Mouse (Mus musculus) left cerebral cortex, postnatal 4 days (tissue): Measurements from ENCODE around the gene Lbhd1. TPM values are rescaled to one million over a fixed set of nuclear protein-coding genes. Genes with fewer than 3 reads are reported as not detected.
"Not testable (repeated sequence)": the region's sequence is repeated elsewhere in the genome, so short reads cannot be mapped to it uniquely, and the experiment has no call there.

ENCODE experiments used
- DNase-seq: peaks from one replicate; pipeline ENCODE4 v3.0.0-alpha.2; 2022
- intact Hi-C: fragments of 180-260 bp; cut with DNase I; formaldehyde crosslinking; loops from one replicate; pipeline ENCODE4 v1.15.1; 2025
- total RNA-seq, 2 experiments: library from RNA; stranded (reverse); gene quantifications; 2 replicates each; pipeline ENCODE4 v1.2.3; 2021

Gene Lbhd1
- total RNA-seq, result 1 to 10 TPM; 4.6 to 8.6 TPM

DNA sequence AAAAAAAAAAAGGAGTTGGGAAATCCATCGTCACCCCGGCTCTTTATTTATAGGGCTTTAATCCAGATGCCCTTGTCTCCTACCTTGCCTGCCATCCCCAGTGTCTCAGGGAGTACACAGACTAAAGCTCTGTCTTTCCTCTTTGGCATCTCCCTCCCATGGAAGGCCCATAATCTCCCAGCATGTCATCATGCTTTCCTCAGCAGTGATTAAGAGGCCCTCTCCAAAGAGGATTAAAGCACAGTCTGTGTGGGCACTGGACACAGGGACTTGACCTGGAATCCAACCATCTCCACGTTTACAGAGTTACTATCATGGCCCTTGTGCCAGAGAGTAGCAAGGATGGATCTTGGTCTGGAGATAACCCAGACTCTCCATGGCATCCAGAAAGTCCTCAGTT, at the start of gene Lbhd1, which contains the start of gene Gm49403:
Lbhd1 (plus strand) TSS at position 117 of the 400 bp plus-strand sequence.
Gm49403 (plus strand) TSS at position 315 of the 400 bp plus-strand sequence.
- intact Hi-C loops, result no loop called here
- no peak for DNase-seq

DNA sequence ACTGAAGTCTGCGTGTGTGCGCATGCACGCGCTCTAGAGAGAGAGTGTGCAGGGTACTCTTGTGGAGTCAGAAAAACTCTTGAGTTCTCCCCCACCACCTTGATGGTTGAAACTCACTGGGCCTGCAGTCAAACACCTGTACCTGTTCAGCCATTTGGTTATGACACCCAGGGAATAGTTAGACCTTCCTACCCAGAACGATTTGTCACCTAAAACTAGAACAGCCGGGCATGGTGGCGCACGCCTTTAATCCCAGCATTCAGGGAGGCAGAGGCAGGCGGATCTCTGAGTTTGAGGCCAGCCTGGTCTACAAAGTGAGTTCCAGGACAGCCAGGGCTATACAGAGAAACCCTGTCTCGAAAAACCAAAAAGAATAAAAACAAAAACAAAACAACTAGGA, 47.2 kb upstream of the Lbhd1 start:
- not testable (repeated sequence) for DNase-seq
- intact Hi-C loops, result loop anchor here (10.0 kb wide), 1 partner anchor 108 kb away; the partner anchor contains the start of gene Mta2

DNA sequence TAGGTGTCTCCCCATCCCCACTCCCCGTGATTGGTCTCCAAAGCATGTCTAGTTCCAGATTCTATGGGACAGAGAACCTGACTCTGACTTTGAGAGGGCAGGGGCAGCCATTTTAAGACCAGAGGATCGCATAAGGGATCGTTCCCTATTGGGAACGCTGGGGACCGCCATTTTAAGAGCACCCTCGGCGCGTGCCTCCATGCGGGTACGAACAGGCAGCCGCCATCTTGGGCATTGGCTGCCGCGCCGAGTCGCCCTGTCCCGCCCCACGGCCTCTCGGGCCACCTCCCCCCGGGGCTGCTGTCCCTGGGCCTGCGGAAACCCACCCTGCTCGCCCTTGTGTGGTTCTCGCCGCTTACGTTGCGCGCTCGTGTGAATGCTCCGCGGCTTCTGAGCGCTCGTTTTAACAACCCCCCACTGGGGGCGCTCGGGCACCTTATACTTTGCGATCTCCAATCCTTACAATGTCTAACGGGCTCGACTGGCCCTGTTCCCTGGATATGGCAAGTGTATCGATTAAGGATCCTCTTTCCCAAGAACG, 46.2 kb upstream of the Lbhd1 start, which contains the start of gene Bscl2:
Bscl2 (plus strand) TSS at position 217 of the 541 bp plus-strand sequence.
- intact Hi-C loops, result loop anchor here (10.0 kb wide), 1 partner anchor 107 kb away; the partner anchor contains the start of gene Mta2

DNA sequence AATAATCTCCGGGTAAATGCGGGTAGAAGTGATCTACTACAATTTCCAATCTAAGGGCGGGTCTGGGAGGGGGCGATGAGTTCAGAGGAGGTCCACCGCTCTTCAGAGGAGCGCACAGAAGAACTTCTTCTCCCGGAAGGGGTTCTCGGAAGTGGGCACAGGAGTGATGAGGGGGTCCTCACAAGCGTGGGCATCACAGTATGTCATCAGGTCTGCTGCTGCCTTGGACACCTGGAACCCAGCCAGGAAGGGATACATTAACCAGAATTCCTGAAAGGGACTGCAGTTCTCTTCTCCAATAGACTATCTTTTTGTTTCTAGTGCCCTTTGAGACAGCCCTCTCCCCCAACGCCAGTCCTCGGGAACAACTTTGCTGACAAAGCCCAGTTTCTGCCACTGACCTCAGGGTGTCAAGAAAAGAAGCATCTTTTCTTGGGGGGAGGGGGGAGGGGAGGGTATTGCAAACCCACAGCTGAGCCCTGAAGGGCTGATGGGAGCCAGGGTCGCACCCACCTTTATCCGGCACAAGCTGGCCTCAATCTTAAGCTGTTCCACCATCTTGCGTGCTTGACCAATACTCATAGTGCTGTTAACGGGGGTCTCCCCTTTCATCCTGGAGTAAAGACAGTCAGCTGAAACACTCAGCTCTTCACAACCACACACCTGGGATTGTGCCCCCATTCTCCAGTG, 45.3 kb upstream of the Lbhd1 start:
- DNase-seq, result peak; percentile 61

More for the DNA sequence above, 46.2 kb upstream of the Lbhd1 start, which contains the start of gene Bscl2:
- DNase-seq, result peak; percentile 89

DNA sequence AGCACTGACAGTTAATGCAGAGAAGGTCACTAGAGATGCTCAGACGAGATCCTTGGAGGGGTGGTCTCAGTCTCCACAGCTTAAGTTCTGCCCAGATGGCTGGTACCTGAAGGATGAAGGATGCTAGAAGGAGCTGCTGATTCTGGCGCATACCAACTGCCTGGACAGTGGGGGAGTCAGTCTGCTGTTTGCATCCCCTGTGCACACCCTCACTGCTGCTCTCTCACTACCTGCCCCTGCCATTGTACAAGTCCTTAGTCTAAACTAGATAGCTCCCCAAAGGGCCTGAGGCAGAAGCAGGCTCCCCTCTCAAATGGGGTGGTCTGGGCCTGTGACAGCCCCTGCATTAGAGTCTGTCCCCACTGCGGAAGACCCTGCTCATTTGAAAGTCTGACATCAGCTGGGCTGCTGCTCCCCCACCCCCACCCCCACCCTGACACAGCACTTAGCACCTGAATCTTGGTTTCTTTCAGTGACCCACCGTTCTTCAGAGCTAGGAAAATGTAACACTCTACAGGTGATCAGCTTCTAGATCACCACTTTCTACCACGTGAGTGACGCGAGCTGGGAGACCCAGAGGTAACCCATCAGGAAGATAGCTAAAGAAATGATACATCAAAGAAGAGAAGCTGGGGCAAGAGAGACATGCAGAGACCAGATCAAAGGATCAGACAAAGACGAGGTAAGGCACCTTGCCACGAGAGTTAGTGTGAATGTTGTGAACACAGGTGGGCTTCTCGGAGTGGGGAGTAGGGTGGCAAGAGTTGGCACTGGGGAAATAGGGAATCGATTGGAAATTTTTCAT, 44.2 kb upstream of the Lbhd1 start, which contains the start of gene Gng3:
Gng3 (minus strand) TSS at position 92 of the 805 bp plus-strand sequence.
- intact Hi-C loops, result loop anchor here (10.0 kb wide), 1 partner anchor 105 kb away; the partner anchor contains the start of gene Mta2
- peak; percentile 87 for DNase-seq

More for the DNA sequence above, 45.3 kb upstream of the Lbhd1 start:
- intact Hi-C loops, result loop anchor here (10.0 kb wide), 1 partner anchor 107 kb away; the partner anchor contains the start of gene Mta2

DNA sequence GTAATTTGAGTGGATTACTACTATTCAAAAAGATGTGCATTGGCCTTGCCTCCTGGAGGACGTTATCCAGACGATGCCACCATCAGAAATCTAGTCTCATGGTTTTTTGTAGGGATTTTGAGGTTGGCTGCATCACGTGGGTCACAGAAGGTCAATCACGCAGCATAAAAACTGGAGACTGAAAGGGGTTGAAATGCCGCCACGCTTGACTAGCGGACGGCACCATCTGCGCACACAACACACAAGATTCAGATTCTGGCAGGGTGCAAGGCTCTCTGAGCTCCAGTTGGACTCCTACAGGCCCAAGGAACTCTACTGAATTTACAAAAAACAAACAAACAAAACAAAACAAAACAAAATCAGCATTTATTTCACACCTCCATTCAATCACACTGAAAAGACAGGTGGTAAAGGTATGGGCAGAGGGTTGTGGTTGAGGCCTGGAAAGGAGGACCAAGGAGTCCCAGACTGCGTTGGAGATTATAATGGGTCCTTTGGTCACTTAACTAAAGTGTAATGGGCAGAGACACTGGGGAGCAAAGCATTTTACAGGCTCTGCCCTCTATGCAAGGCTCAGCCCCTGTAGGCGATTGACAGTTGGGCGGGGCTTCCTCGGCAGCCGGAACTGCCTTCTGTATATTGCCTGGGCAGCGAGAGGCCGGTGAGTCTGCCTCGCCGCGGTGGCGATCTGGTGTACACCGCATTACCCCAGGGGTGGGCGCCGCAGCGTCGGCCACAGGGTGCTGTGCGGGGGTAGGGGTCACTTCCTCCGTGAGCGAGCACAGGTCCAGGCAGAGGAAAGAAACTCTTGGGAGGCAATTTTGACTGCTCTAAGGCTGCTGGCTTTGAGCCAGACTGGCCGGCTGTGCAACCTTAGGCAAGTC, 43.4 kb upstream of the Lbhd1 start:
- DNase-seq, result peak; percentile 73
- intact Hi-C loops, result loop anchor here (10.0 kb wide), 1 partner anchor 105 kb away; the partner anchor contains the start of gene Mta2

DNA sequence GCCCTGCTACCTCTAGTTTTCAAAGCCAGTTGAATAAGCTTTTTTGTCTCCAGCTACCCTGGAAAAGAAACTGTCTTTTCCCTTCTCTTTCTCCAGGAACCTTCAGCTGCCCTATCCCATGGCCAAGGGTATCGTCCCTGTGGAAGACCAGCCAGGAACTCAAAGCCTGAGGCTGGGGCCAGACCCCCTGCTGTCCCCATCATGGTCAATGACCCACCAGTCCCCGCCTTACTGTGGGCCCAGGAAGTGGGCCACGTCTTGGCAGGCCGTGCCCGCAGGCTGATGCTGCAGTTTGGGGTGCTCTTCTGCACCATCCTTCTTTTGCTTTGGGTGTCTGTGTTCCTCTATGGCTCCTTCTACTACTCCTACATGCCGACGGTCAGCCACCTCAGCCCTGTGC, 42.5 kb upstream of the Lbhd1 start:
- intact Hi-C loops, result no loop called here

DNA sequence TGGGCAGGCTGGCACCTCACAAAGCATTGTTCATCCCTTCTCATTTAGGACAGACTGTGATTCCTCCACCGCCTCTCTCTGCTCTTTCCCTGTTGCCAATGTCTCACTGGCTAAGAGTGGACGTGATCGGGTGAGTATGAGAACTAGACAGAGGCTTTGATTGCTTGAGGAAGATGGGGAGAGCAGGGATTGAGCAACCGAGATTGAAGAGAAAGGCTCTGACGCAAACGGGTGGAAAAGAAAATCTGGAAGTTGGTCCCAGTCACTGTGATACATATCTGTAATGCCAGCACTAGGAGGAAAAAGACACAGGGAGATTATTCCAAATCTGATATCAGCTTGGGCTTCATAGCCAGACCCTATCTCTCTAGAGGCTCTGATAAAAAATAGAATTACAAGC, 40.6 kb upstream of the Lbhd1 start:
- intact Hi-C loops, result no loop called here
- no peak for DNase-seq

More for the DNA sequence above, 42.5 kb upstream of the Lbhd1 start:
- peak; percentile 25 for DNase-seq

DNA sequence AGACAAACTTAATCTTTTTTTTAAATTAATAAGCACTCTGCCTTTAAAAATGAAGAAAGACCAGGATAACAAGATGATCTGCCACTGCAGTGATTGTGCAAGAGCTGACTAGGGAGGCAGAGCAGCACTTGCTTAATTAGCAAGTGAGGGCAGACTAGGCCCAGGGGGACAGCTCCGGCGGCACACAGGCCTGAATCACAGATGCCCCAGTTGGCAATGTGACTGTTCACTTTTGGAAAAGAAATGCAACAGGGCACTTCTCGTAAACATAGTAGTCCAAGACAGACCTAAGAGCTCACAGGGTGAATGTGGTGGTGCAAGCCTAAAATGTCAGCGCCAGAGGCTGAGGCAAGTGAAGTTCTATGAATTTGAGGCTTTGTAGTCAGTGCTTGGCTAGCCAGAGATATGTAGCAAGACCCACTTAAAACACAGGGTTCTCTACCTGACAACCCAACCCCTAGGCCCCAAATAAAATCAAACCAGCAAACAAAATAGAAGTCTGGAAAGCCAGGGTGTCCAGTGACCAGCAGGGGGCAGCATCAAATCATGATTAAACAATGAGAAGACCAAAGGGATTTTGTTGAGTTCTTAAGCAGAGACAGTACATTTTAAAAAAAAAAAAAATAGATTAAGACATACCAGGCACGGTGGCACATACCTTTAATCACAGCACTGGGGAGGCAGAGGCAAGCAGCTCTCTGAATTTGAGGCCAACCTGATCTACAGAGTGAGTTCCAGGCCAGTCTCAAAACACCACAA, 39.0 kb upstream of the Lbhd1 start:
- intact Hi-C loops, result no loop called here

DNA sequence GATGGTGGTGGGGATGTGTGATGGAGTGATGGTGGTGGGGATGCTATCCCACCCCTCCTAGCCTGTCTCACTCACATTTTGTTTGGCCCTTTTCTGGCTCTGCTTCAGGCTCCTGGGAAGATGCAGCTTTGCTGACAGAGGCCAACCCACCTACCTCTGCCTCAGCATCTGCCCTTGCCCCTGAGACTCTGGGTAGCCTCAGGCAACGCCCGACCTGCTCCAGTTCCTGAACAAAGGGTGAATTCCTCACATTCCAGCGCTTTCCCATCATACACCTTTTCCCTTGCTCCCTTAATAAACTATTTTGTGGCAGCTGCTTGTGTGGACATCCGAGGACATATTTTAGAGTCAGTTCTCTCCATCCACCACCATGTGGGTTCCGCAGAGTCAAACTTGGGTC, 35.2 kb upstream of the Lbhd1 start:
- no peak for DNase-seq
- intact Hi-C loops, result no loop called here

More for the DNA sequence above, 39.0 kb upstream of the Lbhd1 start:
- DNase-seq, result peak; percentile 80

DNA sequence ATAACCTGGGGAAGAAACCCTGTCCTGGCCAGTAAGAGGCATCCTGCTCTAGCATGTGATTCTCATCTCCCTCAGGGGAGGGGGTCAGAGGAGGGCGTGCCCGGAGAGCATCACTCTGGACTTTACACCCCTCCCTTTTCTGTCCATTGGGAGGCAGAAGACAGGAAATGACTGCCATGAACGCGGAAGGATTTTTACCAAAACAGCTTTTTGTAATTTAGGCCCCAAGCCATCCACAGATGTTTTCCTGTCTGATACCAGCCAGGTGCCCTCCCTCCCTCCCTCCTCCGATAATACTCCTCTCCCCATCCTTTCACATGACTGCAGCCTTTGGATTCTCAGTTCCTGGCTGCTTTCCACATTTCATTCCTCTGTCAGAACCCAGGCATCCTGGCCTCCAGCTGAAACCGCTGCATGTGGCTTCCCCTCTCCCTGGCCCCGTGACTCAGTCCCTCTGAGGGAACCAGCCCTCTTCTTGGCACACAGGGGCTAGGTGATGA, 33.1 kb upstream of the Lbhd1 start, which contains the start of gene Lrrn4cl:
Lrrn4cl (plus strand) TSS at position 367 of the 500 bp plus-strand sequence.
- peak; percentile 30 for DNase-seq
- intact Hi-C loops, result no loop called here

DNA sequence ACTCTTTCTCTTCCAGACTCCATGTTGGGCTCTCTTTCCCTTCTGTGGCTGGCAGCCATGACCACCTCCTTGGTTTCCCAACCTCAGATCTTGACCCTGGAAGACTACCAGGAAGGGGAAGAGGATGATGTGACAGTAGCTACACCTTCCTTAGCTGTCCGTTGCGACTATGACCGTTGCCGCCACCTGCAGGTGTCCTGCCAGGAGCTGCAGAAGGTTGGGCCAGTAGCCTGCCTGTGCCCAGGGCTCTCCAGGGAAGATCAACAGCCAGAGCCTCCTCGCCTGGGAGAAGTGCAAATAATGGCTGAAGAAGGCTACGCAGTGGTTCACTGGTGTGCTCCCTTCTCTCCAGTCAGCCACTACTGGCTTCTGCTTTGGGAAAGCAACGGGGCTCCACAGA, 31.9 kb upstream of the Lbhd1 start:
- intact Hi-C loops, result no loop called here
- no peak for DNase-seq

DNA sequence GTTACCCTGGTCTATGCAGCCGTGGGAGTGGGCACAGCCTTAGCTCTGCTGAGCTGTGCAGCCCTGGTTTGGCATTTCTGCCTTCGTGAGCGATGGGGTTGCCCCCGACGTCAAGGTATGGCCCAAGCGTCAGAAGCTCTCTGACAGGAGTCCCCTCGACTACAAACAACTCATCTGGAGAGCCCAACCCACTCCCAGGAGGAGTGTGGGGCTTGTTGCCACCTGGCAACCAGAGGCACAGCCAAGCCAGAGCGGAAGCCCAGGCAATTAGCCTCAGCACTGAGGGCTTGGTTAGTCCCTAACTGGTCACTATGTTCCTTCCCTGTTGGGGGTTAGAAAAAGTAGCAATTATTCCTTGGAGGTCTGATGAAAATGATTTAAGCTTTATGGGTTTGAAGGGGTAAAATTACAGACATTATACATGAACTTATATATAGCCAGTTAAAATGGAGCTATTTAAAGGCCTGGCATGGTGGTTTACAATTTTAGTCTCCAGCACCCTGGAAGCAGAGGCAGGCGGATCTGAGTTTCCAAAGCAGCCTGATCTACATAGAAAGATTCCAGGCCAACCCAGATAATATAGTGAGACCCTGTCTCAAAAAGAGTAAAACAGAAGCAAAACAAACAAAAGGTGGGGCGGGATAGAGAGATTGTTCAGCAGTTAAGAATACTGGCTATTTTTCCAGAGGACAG, 31.1 kb upstream of the Lbhd1 start:
- no peak for DNase-seq
- intact Hi-C loops, result no loop called here

DNA sequence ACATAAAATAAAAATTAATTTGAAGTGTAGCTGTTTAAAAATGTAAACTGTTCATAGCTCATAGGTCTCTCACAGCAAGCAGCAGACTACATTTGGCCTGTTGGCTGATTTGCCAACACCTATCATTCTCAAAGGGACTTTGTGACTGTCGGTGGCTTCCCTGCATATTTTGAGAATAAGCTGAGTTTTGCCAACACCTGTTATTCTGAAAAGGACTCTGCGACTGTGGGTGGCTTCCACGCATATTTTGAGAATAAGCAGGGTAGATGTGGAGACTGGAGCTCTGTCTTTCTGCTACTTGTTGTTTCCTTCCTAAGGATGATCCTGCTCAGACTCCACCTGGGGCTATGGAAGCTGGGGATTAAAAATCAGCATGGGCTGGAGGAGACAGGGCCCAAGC, 30.4 kb upstream of the Lbhd1 start:
- no peak for DNase-seq
- intact Hi-C loops, result no loop called here

DNA sequence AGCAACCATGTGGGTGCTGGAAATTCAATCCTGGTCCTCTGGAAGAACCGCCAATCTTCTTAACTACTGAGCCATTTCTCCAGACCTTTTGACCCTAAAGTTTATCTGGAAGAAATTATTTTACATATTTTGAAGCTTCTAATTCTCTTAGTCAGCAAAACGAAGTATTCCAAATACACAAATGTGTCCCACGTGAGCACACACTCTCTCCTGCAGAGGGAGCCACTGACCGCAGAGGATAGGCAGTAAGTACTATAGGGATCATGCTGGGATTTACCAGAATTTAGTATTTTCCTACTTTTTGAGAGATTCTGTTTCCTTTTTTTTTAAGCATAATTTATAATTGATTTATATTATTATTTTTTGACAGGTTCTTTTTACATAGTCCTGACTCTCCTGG, 25.8 kb upstream of the Lbhd1 start:
- intact Hi-C loops, result loop anchor here (2.0 kb wide), 1 partner anchor 253 kb away; no protein-coding TSS in a partner anchor
- DNase-seq, result peak; percentile 46

DNA sequence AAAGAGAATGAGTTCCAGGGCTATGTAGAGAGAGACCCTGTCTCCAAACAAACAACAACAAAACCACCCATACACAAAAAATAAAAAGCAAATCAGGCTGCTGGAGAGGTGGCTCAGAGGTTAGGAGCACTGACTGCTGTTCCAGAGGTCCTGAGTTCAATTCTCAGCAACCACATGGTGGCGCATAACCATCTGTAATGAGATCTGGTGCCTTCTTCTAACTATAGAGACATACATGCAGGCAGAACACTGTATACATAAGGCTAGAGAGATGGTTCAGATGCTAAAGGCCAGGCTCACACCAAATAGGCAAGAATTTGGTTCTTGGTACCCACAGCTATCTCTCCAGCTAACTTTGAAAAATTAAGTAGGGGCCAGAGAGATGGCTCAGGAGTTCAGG, 24.5 kb upstream of the Lbhd1 start:
- intact Hi-C loops, result no loop called here
- no peak for DNase-seq

DNA sequence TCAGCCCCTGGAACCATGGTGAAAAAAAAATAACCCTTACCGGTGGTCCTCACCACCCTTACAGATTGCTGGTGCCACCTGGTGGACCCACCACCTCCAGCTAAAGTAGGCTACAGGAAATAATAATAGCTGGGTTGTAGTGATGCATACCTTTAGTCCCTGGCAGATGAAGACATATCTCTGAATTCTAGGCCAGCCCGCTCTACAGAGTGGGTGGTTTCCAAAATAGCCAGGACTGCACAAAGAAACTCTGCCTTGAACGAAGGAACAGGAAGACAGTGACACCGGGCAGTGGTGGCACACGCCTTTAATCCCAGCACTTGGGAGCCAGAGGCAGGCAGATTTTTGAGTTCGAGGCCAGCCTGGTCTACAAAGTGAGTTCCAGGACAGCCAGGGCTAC, 19.3 kb upstream of the Lbhd1 start:
- intact Hi-C loops, result no loop called here
- no peak for DNase-seq

DNA sequence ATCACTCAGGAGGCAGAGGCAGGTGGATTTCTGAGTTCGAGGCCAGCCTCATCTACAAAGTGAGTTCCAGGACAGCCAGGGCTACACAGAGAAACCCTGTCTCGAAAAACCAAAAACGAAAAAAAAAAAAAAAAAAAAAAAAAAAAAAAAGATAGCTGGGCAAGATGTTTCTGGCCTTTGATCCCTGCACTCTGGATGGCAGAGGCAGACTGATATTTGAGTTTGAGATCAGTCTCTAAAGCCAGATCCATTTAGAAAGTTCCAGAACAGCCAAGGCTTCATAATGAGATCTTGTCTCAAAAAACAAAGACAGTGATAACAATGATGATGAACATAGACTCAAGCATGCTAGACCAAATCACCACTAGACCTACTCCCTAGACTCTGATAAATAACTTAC, 13.2 kb upstream of the Lbhd1 start:
- DNase-seq, intact Hi-C loops: not testable (repeated sequence)
